Mouse (Mus musculus) midbrain, embryonic 10.5 days (tissue): ENCODE results near the gene Golga7b. TPM values are rescaled to one million over a fixed set of nuclear protein-coding genes. Genes with fewer than 3 reads are reported as not detected.

Experiments
- DNase-seq: peaks from one replicate; pipeline ENCODE4 v3.0.0-alpha.2; 2017; ENCODE audit warnings: low spot score
- H3K27ac ChIP-seq: fragments of 300-500 bp; sonication (generic); replicated peaks from 2 replicates; pipeline ENCODE4 v1.5.1; 2016; ENCODE audit warnings: mild to moderate bottlenecking
- H3K27me3 ChIP-seq: fragments of 300-500 bp; sonication (generic); 2 replicates; pipeline ENCODE4 v1.6.1; 2016; ENCODE audit warnings: low read depth, mild to moderate bottlenecking; ENCODE audit not compliant: poor library complexity, severe bottlenecking
- H3K36me3 ChIP-seq: fragments of 300-500 bp; sonication (generic); 2 replicates; pipeline ENCODE4 v1.6.1; 2016; ENCODE audit warnings: mild to moderate bottlenecking, moderate library complexity
- H3K4me1 ChIP-seq: fragments of 300-500 bp; sonication (generic); 2 replicates; pipeline ENCODE4 v1.6.1; 2016
- H3K4me3 ChIP-seq: fragments of 300-500 bp; sonication (generic); 2 replicates; pipeline ENCODE4 v1.5.1; 2016; ENCODE audit warnings: mild to moderate bottlenecking, moderate library complexity
- H3K9me3 ChIP-seq: fragments of 300-500 bp; sonication (generic); replicated peaks from 2 replicates; pipeline ENCODE4 v1.6.1; 2016; ENCODE audit warnings: mild to moderate bottlenecking
- WGBS: fragments of 180-500 bp; shearing (Covaris S2); methylation state at CpG from one replicate; pipeline ENCODE4 v1.1.7; 2016; 5-methylcytosine and 5-hydroxymethylcytosine counted together
- microRNA-seq: library from miRNA; unstranded; fragments of <30 nt; microRNA quantifications from one replicate; pipeline ENCODE4, GENCODE M21; 2017
- polyA plus RNA-seq: library from polyadenylated mRNA; unstranded; fragments of >200 nt; fragmentation: Nextera tagmentation; extraction: Ambion mirVana; gene quantifications from 2 replicates; pipeline ENCODE4 v1.2.1, GENCODE M21; 2016

Gene Golga7b
- polyA plus RNA-seq, 1 experiment from 2014 or later = 1.0 TPM

DNA sequence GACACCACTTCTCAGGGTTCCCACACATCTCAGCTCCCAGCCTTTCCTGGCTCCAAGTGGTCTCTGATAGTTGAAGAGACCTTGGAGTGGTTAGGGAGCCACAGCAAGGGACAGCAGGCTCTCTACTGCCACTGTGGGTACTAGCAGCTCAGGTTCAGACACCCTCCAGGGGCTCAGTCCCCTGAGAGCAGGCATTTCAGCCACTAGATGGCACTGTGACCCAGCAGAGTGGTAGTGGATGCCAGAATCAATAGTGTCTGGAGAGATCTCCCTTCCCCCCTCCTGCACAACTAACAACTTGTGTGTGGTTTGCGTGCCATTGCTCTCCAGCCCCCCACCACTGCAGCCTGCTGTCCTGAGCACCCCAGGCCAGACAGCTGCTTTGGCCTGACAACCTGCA, 68.5 kb downstream of the Golga7b start:
- DNase-seq = peak; percentile 82
- Histone ChIP-seq H3K4me3 (no peak overlapping the region), H3K9me3 (no peaks in the 10 kb centered on the region), H3K36me3 (no peaks in the 10 kb centered on the region), H3K27ac (no peak overlapping the region; the same call in 1 of the 2 replicates), H3K4me1 (peaks cover 39% of the 10 kb centered on the region), H3K27me3 (peaks cover 40% of the 10 kb centered on the region)
- 20% methylated on average over 1 of the region's 1 CpGs for WGBS

DNA sequence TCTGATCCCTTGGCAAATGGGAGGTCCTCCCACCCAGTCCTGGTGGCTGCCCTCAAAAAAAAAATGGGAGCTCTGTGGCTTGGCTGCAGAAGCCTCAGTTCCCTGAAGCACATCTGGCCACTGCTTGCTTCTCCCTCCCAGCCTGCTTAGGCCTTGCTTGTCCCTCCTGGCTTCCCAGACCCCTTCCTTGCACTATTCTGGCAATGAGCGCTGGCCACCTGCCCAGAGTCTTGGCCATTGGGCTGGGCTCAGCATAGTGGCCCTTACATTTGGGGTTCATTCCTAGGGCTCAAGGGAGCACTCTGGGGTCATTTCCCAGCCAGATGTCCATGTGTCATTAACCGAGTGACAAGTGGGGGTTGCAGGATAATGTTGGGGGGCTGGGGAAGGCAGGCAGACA, 69.2 kb downstream of the Golga7b start:
- 92% methylated on average over 2 of the region's 2 CpGs for WGBS
- Histone ChIP-seq H3K9me3 (no peaks in the 10 kb centered on the region), H3K27ac (no peak overlapping the region), H3K36me3 (no peaks in the 10 kb centered on the region), H3K4me3 (no peak overlapping the region), H3K4me1 (peaks cover 41% of the 10 kb centered on the region), H3K27me3 (peaks cover 40% of the 10 kb centered on the region)
- no peak for DNase-seq

GRCm38 (mm10) chr19:42316998-42317397, 69.6 kb downstream of the Golga7b start:
- Histone ChIP-seq H3K27ac (0 out of 2 replicates have a peak overlapping the region, but pooled peaks have one; percentile 2), H3K9me3 (no peaks in the 10 kb centered on the region), H3K36me3 (no peaks in the 10 kb centered on the region), H3K4me3 (no peak overlapping the region), H3K4me1 (peaks cover 45% of the 10 kb centered on the region), H3K27me3 (peaks cover 40% of the 10 kb centered on the region)
- no peak for DNase-seq
- whole genome bisulfite sequencing = 76% methylated on average over 8 of the region's 8 CpGs

DNA sequence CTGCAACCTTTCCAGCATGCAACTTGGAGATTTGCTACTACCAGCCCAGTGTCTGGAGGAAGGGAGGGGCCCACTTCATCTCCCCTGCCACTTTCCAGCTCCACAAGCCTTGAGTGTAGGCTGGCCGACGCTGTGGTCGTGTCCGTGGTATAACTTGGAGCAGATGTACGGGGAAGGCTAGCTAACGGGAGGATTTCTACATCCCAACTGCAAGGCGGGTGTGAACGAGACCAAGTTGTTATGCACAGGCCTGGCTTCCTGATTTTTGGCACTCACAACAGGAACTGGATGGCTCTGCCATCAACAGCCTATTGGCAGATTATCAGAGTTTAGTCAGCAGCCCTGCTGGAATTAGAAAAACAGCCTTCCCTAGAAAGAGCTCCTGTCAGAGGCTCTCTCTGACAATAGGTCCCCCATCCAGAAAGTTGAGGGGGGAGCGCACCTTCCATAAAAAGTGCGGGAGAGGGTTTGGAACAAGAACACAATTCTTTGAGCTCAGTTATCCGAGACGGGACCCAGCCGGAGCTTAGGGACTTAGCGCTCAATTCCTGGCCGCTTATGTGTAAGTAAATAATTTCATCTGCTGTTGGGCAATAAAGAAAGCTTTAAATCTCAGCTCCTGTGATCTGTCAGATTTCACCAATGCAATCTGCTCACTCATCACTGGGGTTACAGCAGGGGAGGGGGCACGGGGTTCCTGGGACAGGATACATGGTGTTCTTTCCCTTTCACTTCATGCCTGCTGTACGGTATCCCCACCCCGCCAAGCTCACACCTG, 70.5 kb downstream of the Golga7b start:
- Histone ChIP-seq H3K9me3 (no peaks in the 10 kb centered on the region), H3K4me3 (no peak overlapping the region), H3K27me3 (peaks cover 40% of the 10 kb centered on the region), H3K36me3 (no peaks in the 10 kb centered on the region), H3K4me1 (peaks cover 54% of the 10 kb centered on the region), H3K27ac (peak overlapping the region; percentile 52)
- DNase-seq = no peak
- 65% methylated on average over 18 of the region's 18 CpGs for WGBS

Small RNA genes within 50 kb of the gene (microRNA-seq; reads per million reads assigned to microRNA genes)
- gene Gm26339 (not detected), gene Mir3085 (not detected)

Other genes starting within 250 kb of the Golga7b start
- gene Ankrd2, start 211.6 kb upstream of the Golga7b start, polyA plus RNA-seq = 0.17 and 0.29 TPM in 2 replicates
- 1.1 and 1.8 TPM in 2 replicates for gene Hoga1, start 202.0 kb upstream of the Golga7b start, polyA plus RNA-seq
- 0.09 TPM in 1 of 2 replicates, not detected in the other for gene 4933411K16Rik, start 195.3 kb upstream of the Golga7b start, polyA plus RNA-seq
- 51.9 and 70.7 TPM in 2 replicates for gene Morn4, start 161.2 kb upstream of the Golga7b start, polyA plus RNA-seq
- gene Pi4k2a, start 157.1 kb upstream of the Golga7b start, polyA plus RNA-seq = 23.3 and 26.7 TPM in 2 replicates
- gene Avpi1, start 118.5 kb upstream of the Golga7b start, polyA plus RNA-seq = 15.7 and 17.7 TPM in 2 replicates
- gene Marveld1, start 100.2 kb upstream of the Golga7b start, polyA plus RNA-seq = 3.2 and 3.6 TPM in 2 replicates
- gene Zfyve27, start 83.6 kb upstream of the Golga7b start, polyA plus RNA-seq = 29.4 and 36.4 TPM in 2 replicates
- 0.06 TPM in 2 replicates for gene Sfrp5, start 45.3 kb upstream of the Golga7b start, polyA plus RNA-seq
- gene Crtac1, start 184.2 kb downstream of the Golga7b start, polyA plus RNA-seq = 2.1 and 4.2 TPM in 2 replicates